Mouse (Mus musculus): ENCODE results near the gene Ces2b. TPM values are rescaled to one million over a fixed set of nuclear protein-coding genes. Genes with fewer than 3 reads are reported as not detected.
"Not testable (repeated sequence)": the region's sequence is repeated elsewhere in the genome, so short reads cannot be mapped to it uniquely, and the experiment has no call there.

Ces2b gene
- polyA plus RNA-seq, 1 experiment: 0.20 TPM

DNA sequence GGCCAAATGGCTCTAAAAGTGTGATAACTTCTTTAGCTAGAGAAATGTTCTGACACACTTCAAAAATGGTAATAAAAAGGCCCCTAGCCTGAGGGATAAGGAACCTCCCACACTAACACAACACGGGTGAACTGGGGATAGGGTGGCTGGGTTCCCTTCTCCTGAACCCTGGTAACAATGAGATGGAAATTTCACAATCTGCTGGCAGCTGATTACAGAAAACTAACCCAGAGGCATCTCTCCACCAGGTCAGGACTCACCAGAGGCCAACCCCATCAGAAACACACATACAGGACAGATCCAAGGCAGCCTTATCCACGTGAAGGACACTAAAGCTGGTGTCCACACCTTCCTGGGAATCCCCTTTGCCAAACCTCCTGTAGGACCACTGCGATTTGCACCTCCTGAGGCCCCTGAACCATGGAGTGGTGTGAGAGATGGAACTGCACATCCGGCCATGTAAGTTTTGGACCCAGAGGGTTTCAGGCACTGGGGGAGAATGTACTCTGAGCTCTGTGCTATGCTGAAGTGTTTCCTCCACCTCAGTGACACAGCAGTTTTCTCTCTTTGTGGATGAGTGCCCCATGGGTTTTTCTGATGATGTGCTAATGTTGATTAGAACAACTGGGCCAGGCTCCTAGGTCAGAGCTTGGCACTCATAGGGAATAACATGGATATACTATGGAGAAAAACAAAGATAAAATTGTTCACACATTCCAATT, 16.5 kb downstream of the Ces2b start:
- no peak for DNase-seq
- no peak overlapping the region for H3K27ac ChIP-seq (ENCODE audit: control insufficient read depth, insufficient read depth, low read length)
- H3K4me3 ChIP-seq (ENCODE audit: control insufficient read depth, insufficient read depth, low read length): no peak overlapping the region
- no peak for TF ChIP-seq CTCF (IDR thresholded peaks at IDR 0.05; ENCODE audit: borderline replicate concordance, control insufficient read depth, extremely low read depth, insufficient read depth, low read length, poor library complexity)
- TF ChIP-seq POLR2A (IDR thresholded peaks at IDR 0.05; ENCODE audit: control insufficient read depth, extremely low read depth, insufficient read depth, low read length, poor library complexity): no peak
- H3K4me1 ChIP-seq (replicated peaks; ENCODE audit: control insufficient read depth, insufficient read depth, low read length): no peaks in the 10 kb centered on the region
- WGBS: 66% methylated on average over 4 of the region's 4 CpGs
- H3K27me3 ChIP-seq (ENCODE audit: control insufficient read depth, insufficient read depth, low read length): no peaks in the 10 kb centered on the region
- no peaks in the 10 kb centered on the region for H3K36me3 ChIP-seq (ENCODE audit: control insufficient read depth, insufficient read depth, low read length)

DNA sequence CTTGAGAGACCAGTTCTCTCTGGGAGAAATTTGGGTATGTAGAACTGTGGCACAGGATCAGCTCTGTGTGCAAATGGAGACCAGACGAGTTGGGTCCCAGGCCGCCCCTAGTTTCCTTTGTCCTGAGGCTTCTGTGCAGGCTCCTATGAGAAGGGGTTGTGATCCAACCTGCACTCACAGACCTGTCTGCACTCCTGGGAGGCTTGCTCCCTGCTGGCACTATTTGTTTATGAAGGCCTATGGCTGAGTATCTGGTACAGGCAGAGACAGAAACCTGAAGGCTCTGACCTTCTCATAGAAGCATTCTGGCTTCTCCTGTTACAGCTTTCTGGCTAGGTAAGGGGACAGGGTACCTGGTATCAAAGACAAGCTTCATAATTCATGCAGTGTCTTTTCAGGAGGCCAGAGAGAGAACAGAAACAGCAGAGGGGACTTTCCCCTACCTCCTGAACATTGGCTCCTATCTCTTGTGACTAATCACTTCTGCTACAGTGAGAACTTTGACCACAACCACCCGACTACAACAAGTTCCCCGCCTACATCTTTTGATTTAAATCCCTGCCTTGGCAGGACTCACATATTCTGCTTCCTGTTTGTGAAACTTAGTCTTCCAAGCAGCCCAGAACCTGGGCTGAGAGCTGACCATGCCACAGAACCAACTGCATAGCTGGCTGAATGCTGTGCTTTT, 35.6 kb downstream of the Ces2b start:
- DNase-seq; H3K27ac ChIP-seq (ENCODE audit: control insufficient read depth, insufficient read depth, low read length); H3K4me3 ChIP-seq (ENCODE audit: control insufficient read depth, insufficient read depth, low read length); H3K4me1 ChIP-seq (replicated peaks; ENCODE audit: control insufficient read depth, insufficient read depth, low read length); H3K36me3 ChIP-seq (ENCODE audit: control insufficient read depth, insufficient read depth, low read length); H3K27me3 ChIP-seq (ENCODE audit: control insufficient read depth, insufficient read depth, low read length): not testable (repeated sequence)
- no CpG with 5 or more reads among the region's 4 CpGs for WGBS

DNA sequence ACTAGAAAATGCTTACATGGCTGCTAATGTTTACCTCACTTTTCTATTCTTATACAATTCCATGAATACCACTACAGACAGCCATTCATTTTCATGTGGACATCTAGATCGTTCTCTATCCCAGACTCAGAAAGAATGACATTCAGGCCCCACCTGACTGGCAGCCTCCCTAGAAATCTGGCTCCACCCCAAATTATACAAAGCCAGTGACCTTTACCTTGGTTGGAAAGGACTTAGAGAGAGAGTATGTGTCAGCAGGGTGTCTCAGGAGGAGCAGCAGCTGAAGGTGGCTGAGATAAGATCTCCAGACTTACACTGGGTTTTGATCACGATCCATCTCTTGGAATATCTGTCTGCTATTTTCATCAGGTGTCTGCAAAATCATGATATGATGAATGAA, 37.5 kb downstream of the Ces2b start:
- H3K27me3 ChIP-seq (ENCODE audit: control insufficient read depth, insufficient read depth, low read length); DNase-seq; H3K4me3 ChIP-seq (ENCODE audit: control insufficient read depth, insufficient read depth, low read length); H3K36me3 ChIP-seq (ENCODE audit: control insufficient read depth, insufficient read depth, low read length); H3K27ac ChIP-seq (ENCODE audit: control insufficient read depth, insufficient read depth, low read length); H3K4me1 ChIP-seq (replicated peaks; ENCODE audit: control insufficient read depth, insufficient read depth, low read length): not testable (repeated sequence)
- no CpG with 5 or more reads among the region's 2 CpGs for WGBS

DNA sequence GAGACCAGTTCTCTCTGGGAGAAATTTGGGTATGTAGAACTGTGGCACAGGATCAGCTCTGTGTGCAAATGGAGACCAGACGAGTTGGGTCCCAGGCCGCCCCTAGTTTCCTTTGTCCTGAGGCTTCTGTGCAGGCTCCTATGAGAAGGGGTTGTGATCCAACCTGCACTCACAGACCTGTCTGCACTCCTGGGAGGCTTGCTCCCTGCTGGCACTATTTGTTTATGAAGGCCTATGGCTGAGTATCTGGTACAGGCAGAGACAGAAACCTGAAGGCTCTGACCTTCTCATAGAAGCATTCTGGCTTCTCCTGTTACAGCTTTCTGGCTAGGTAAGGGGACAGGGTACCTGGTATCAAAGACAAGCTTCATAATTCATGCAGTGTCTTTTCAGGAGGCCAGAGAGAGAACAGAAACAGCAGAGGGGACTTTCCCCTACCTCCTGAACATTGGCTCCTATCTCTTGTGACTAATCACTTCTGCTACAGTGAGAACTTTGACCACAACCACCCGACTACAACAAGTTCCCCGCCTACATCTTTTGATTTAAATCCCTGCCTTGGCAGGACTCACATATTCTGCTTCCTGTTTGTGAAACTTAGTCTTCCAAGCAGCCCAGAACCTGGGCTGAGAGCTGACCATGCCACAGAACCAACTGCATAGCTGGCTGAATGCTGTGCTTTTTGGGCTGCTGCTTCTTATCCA, 55.0 kb downstream of the Ces2b start:
- DNase-seq; H3K4me1 ChIP-seq (replicated peaks; ENCODE audit: control insufficient read depth, insufficient read depth, low read length); H3K36me3 ChIP-seq (ENCODE audit: control insufficient read depth, insufficient read depth, low read length); H3K27me3 ChIP-seq (ENCODE audit: control insufficient read depth, insufficient read depth, low read length); H3K4me3 ChIP-seq (ENCODE audit: control insufficient read depth, insufficient read depth, low read length); H3K27ac ChIP-seq (ENCODE audit: control insufficient read depth, insufficient read depth, low read length): not testable (repeated sequence)
- no CpG with 5 or more reads among the region's 4 CpGs for WGBS

Other genes starting within 250 kb of the Ces2b start
- gene Pdp2, start 240.1 kb upstream of the Ces2b start, polyA plus RNA-seq (2012; rRNA removed): 6.0 and 6.4 TPM in 2 replicates
- 0.20 and 1.5 TPM in 2 replicates for gene Cdh16, start 207.2 kb upstream of the Ces2b start, polyA plus RNA-seq (2012; rRNA removed)
- gene Rrad, start 200.2 kb upstream of the Ces2b start, polyA plus RNA-seq (2012; rRNA removed): 25.2 and 36.1 TPM in 2 replicates
- gene Ciao2b, start 189.6 kb upstream of the Ces2b start, polyA plus RNA-seq (2012; rRNA removed): 72.0 and 76.9 TPM in 2 replicates
- gene Ces2a, start 97.6 kb upstream of the Ces2b start, polyA plus RNA-seq (2012; rRNA removed): 0.87 and 1.0 TPM in 2 replicates
- 3.7 and 4.1 TPM in 2 replicates for gene Ces2c, start 15.5 kb downstream of the Ces2b start, polyA plus RNA-seq (2012; rRNA removed)
- gene Ces2e, start 94.7 kb downstream of the Ces2b start, polyA plus RNA-seq (2012; rRNA removed): 1.6 and 2.3 TPM in 2 replicates
- 3.2 and 4.9 TPM in 2 replicates for gene Ces2f, start 115.8 kb downstream of the Ces2b start, polyA plus RNA-seq (2012; rRNA removed)
- 7.6 and 7.8 TPM in 2 replicates for gene Ces2g, start 130.1 kb downstream of the Ces2b start, polyA plus RNA-seq (2012; rRNA removed)
- gene Ces2h, start 169.3 kb downstream of the Ces2b start, polyA plus RNA-seq (2012; rRNA removed): not detected in 2 replicates
- gene Ces3a, start 217.0 kb downstream of the Ces2b start, polyA plus RNA-seq (2012; rRNA removed): 0.13 and 1.2 TPM in 2 replicates